Mouse (Mus musculus): ENCODE data around the gene Grk5.
A peak's percentile ranks its signal among the peaks of the same experiment; 100 is the strongest.
"Not testable (repeated sequence)": the region's sequence is repeated elsewhere in the genome, so short reads cannot be mapped to it uniquely, and the experiment has no call there.

Grk5 gene

GRCm38 (mm10) chr19:60889714-60890315 is at the start of gene Grk5:
Grk5 (plus strand) TSS chr19:60889749.
- peak; percentile 67 for DNase-seq (ENCODE audit: extremely low spot score, low read depth, low spot score)

- DNase-seq (ENCODE audit: extremely low spot score, low read depth, low spot score): no peak
Observed at GRCm38 (mm10) chr19:60843324-60843723, 46.2 kb upstream of the Grk5 start.

GRCm38 (mm10) chr19:60845731-60846130 is 43.8 kb upstream of the Grk5 start:
- no peak for DNase-seq (ENCODE audit: extremely low spot score, low read depth, low spot score)

GRCm38 (mm10) chr19:60860868-60861700 is 28.5 kb upstream of the Grk5 start, which contains the start of gene Sfxn4:
Sfxn4 (minus strand) TSS chr19:60861479.
- peak; percentile 77 for DNase-seq (ENCODE audit: extremely low spot score, low read depth, low spot score)

- DNase-seq (ENCODE audit: extremely low spot score, low read depth, low spot score): not testable (repeated sequence)
Observed at GRCm38 (mm10) chr19:60866169-60866568, 23.4 kb upstream of the Grk5 start.

GRCm38 (mm10) chr19:60870489-60870888 is 19.1 kb upstream of the Grk5 start:
- no peak for DNase-seq (ENCODE audit: extremely low spot score, low read depth, low spot score)

- no peak for DNase-seq (ENCODE audit: extremely low spot score, low read depth, low spot score)
Observed at GRCm38 (mm10) chr19:60871366-60871765, 18.2 kb upstream of the Grk5 start.

GRCm38 (mm10) chr19:60872272-60872671 is 17.3 kb upstream of the Grk5 start:
- DNase-seq (ENCODE audit: extremely low spot score, low read depth, low spot score): no peak

- no peak for DNase-seq (ENCODE audit: extremely low spot score, low read depth, low spot score)
Observed at GRCm38 (mm10) chr19:60873501-60873900, 16.0 kb upstream of the Grk5 start.

GRCm38 (mm10) chr19:60874064-60874694 is 15.4 kb upstream of the Grk5 start, which contains the start of gene Prdx3:
Prdx3 (minus strand) TSS chr19:60874556.
- DNase-seq (ENCODE audit: extremely low spot score, low read depth, low spot score): peak; percentile 79

GRCm38 (mm10) chr19:60883129-60883528 is 6.4 kb upstream of the Grk5 start:
- no peak for DNase-seq (ENCODE audit: extremely low spot score, low read depth, low spot score)

- no peak for DNase-seq (ENCODE audit: extremely low spot score, low read depth, low spot score)
Observed at GRCm38 (mm10) chr19:60887637-60888036, 1.9 kb upstream of the Grk5 start.

- peak; percentile 79 for DNase-seq (ENCODE audit: extremely low spot score, low read depth, low spot score)
Observed at GRCm38 (mm10) chr19:60889101-60889713, 342 bp upstream of the Grk5 start.

- no peak for DNase-seq (ENCODE audit: extremely low spot score, low read depth, low spot score)
Observed at GRCm38 (mm10) chr19:60890391-60891122, 1.0 kb downstream of the Grk5 start.

- DNase-seq (ENCODE audit: extremely low spot score, low read depth, low spot score): no peak
Observed at GRCm38 (mm10) chr19:60891123-60891470, 1.5 kb downstream of the Grk5 start.

GRCm38 (mm10) chr19:60891934-60892547 is 2.5 kb downstream of the Grk5 start:
- no peak for DNase-seq (ENCODE audit: extremely low spot score, low read depth, low spot score)

- DNase-seq (ENCODE audit: extremely low spot score, low read depth, low spot score): no peak
Observed at GRCm38 (mm10) chr19:60895251-60895880, 5.8 kb downstream of the Grk5 start.

GRCm38 (mm10) chr19:60903139-60903538 is 13.6 kb downstream of the Grk5 start:
- DNase-seq (ENCODE audit: extremely low spot score, low read depth, low spot score): no peak

- DNase-seq (ENCODE audit: extremely low spot score, low read depth, low spot score): no peak
Observed at GRCm38 (mm10) chr19:60903971-60904370, 14.4 kb downstream of the Grk5 start.

GRCm38 (mm10) chr19:60905477-60905876 is 15.9 kb downstream of the Grk5 start:
- no peak for DNase-seq (ENCODE audit: extremely low spot score, low read depth, low spot score)

All from hindlimb bud, embryonic 11.5 days (tissue).